Mouse (Mus musculus) megakaryocyte, embryonic 14.5 days (primary cell): ENCODE measurements around the gene Dscaml1.

Experiments
- FLI1 ChIP-seq: IDR thresholded peaks from 2 replicates; pipeline ENCODE4 v1.6.1; 2012; ENCODE audit warnings: low read length, inconsistent platforms, mixed read lengths
- GATA1 ChIP-seq: IDR thresholded peaks from 3 replicates; pipeline ENCODE4 v1.6.1; 2012; ENCODE audit warnings: mixed read lengths, low read length, inconsistent platforms, borderline replicate concordance

DNA sequence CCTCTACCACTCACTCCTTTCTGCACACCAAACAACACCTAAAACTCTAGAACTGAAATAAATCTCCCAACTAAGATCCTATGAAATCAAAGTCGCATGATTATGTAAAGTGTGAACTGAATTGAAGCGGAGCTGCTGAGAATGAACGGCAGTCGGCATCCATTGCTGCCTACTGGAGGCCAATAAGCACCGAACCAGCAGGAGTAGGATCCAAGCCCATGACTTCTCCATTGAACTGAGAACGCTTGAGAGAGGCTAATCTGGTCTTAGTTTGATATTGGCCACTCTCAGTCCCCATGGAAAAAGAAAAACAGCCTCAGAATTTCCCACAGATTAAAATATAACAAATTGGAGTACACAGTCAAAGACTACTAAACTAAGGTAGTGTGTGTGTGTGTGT lies 42.5 kb upstream of the Dscaml1 start:
- no peak for TF ChIP-seq FLI1
- TF ChIP-seq GATA1: no peak
